Mouse (Mus musculus) adrenal gland, adult (tissue): ENCODE measurements around the gene Gimap9.

ENCODE experiments used
- DNase-seq, 2 experiments: peaks; one replicate each; pipeline ENCODE4 v3.0.0; 2022 to 2023; ENCODE audit warnings: low spot score in 1 of 2; ENCODE audit not compliant: inconsistent age in 2 of 2

Gimap9 gene

GRCm38 (mm10) chr6:48675931-48676859, at the start of gene Gimap9:
Gene Gimap9, plus strand, starts transcription at chr6:48676129.
- DNase-seq = peak in 1 of 2 experiments; percentile 65

GRCm38 (mm10) chr6:48626464-48626863, 49.5 kb upstream of the Gimap9 start, which contains the start of gene AI854703:
Gene AI854703, plus strand, starts transcription at chr6:48626764.
- DNase-seq = no peak

GRCm38 (mm10) chr6:48626984-48627383, 48.9 kb upstream of the Gimap9 start:
- peak; percentile 77 to 88 for DNase-seq

GRCm38 (mm10) chr6:48627511-48627924, 48.4 kb upstream of the Gimap9 start:
- DNase-seq = peak in 1 of 2 experiments; percentile 73

- peak in 1 of 2 experiments; percentile 61 for DNase-seq
Measured at GRCm38 (mm10) chr6:48628377-48628776, 47.6 kb upstream of the Gimap9 start.

- DNase-seq = peak in 1 of 2 experiments; percentile 68
Measured at GRCm38 (mm10) chr6:48628808-48629660, 46.9 kb upstream of the Gimap9 start.

GRCm38 (mm10) chr6:48629661-48630034, 46.3 kb upstream of the Gimap9 start:
- DNase-seq = no peak

- peak in 1 of 2 experiments; percentile 38 for DNase-seq
Measured at GRCm38 (mm10) chr6:48630831-48631230, 45.1 kb upstream of the Gimap9 start.

GRCm38 (mm10) chr6:48635105-48635504, 40.8 kb upstream of the Gimap9 start:
- DNase-seq = no peak

- peak in 1 of 2 experiments; percentile 3 for DNase-seq
Measured at GRCm38 (mm10) chr6:48636515-48636914, 39.4 kb upstream of the Gimap9 start.

GRCm38 (mm10) chr6:48637811-48638500, 38.0 kb upstream of the Gimap9 start:
- DNase-seq = peak in 1 of 2 experiments; percentile 3

GRCm38 (mm10) chr6:48638553-48638952, 37.4 kb upstream of the Gimap9 start:
- DNase-seq = no peak

- no peak for DNase-seq
Measured at GRCm38 (mm10) chr6:48641391-48641790, 34.5 kb upstream of the Gimap9 start.

GRCm38 (mm10) chr6:48642764-48643292, 33.1 kb upstream of the Gimap9 start:
- DNase-seq = peak in 1 of 2 experiments; percentile 86

- DNase-seq = peak; percentile 74 to 89
Measured at GRCm38 (mm10) chr6:48645660-48646308, 30.1 kb upstream of the Gimap9 start.

- no peak for DNase-seq
Measured at GRCm38 (mm10) chr6:48646309-48646690, 29.6 kb upstream of the Gimap9 start.

- peak; percentile 59 to 76 for DNase-seq
Measured at GRCm38 (mm10) chr6:48646995-48647394, 28.9 kb upstream of the Gimap9 start, which contains the start of gene Gimap8. Gene Gimap8, plus strand, starts transcription at chr6:48647234.

GRCm38 (mm10) chr6:48647611-48648010, 28.3 kb upstream of the Gimap9 start:
- peak in 1 of 2 experiments; percentile 47 for DNase-seq

GRCm38 (mm10) chr6:48648779-48649178, 27.1 kb upstream of the Gimap9 start:
- no peak for DNase-seq

- no peak for DNase-seq
Measured at GRCm38 (mm10) chr6:48650041-48650440, 25.9 kb upstream of the Gimap9 start.
